Mouse (Mus musculus): ENCODE data around the gene Cwc15.

The Cwc15 gene

DNA sequence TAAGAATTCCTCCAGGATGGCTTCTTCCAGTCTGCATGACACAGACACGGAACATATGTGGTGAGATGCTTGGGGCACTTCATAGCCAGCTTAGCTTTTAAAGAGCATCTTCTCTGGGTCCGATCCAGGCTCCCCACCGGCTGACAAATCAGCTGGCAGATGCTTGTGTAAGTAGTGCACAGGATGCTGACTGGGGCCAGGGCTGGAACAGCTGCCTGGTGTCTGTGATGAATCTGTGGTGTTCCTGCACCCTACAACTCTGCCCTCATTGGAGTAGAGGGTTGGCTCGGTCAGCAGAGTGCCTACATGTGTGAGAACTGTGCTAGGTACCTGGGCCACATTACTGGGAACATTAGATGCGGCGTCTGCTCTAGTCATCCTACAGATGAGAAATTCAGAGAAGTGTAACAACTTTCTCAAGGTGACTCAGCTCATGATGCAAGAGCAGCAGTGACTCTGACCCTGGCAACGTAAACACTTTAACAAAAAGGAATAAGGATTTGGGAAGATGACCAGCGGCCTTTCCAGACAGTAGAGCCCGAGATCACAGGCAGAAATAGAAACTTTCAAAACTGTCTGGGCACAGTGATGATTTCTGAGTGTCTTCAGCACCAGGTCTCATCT, 34.5 kb downstream of the Cwc15 start:
- no peak for TF ChIP-seq GATA4 (IDR thresholded peaks at IDR 0.05; ENCODE audit: insufficient replicate concordance, low read length)

GRCm38 (mm10) chr9:14544034-14544757, 43.8 kb downstream of the Cwc15 start:
- no peak for TF ChIP-seq GATA4 (IDR thresholded peaks at IDR 0.05; ENCODE audit: insufficient replicate concordance, low read length)

DNA sequence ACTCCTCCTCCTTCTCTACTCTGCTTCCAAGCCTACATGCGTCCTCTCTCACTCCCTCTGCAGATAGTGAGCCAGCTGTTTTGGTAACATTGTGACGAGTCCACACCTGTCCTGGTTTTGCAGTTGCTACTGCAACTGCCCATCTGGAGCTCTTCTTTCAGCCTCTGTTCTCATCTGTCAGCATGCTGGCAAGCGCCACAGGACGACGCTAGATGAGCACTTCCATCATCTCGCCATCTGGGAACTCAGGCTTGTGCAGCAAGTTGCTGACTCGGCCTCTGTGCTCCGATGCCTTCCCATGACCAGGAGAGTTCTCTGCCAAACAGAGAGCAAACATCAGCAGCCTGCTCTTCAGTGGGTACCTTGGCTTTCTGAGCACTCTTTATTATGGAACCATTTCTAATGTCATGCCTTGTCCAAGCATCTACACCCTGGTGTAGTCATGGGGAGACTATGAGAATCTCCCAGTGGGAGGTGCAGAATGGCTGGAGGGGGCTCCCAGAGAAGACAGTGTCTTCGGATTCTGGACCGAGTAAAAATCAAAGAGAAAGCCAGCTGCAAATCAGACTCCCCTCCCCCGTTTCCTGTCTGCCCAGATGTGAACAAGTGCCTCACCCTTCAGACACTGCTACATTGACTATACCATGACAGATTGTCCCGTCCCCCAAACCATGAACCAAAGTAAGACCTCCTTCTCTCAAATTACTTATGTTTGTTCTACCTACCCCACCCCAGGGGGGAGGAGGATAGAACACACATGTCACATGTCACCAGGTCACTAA, 47.4 kb downstream of the Cwc15 start:
- no peak for TF ChIP-seq GATA4 (IDR thresholded peaks at IDR 0.05; ENCODE audit: insufficient replicate concordance, low read length)

- TF ChIP-seq GATA4 (IDR thresholded peaks at IDR 0.05; ENCODE audit: insufficient replicate concordance, low read length) = no peak
Measured at GRCm38 (mm10) chr9:14548366-14548761, 47.9 kb downstream of the Cwc15 start.

GRCm38 (mm10) chr9:14558332-14558731, 57.9 kb downstream of the Cwc15 start:
- TF ChIP-seq GATA4 (IDR thresholded peaks at IDR 0.05; ENCODE audit: insufficient replicate concordance, low read length) = no peak

- TF ChIP-seq GATA4 (IDR thresholded peaks at IDR 0.05; ENCODE audit: insufficient replicate concordance, low read length) = no peak
Measured at GRCm38 (mm10) chr9:14559430-14559829, 59.0 kb downstream of the Cwc15 start.

GRCm38 (mm10) chr9:14559996-14560395, 59.6 kb downstream of the Cwc15 start:
- TF ChIP-seq GATA4 (IDR thresholded peaks at IDR 0.05; ENCODE audit: insufficient replicate concordance, low read length) = no peak
